Mouse (Mus musculus) thymus, postnatal 25 days (tissue): ENCODE measurements at regions not wholly inside any gene's neighbourhood (a gene's known extent, or its start where the extent isn't known, plus 50 kb on each side); places are given as distances from the start of the nearest gene placed in this dataset.

Experiments used
- DNase-seq: peaks from one replicate; pipeline ENCODE4 v3.0.0; 2022

GRCm38 (mm10) chr15:11774717-11775116 is 132.4 kb downstream of the Npr3 start:
- DNase-seq = no peak

GRCm38 (mm10) chr15:11770596-11770995 is 136.5 kb downstream of the Npr3 start:
- no peak for DNase-seq

GRCm38 (mm10) chr15:11757963-11758362 is 149.1 kb downstream of the Npr3 start:
- no peak for DNase-seq

GRCm38 (mm10) chr15:11756786-11757185 is 150.3 kb downstream of the Npr3 start:
- no peak for DNase-seq

GRCm38 (mm10) chr15:11753216-11753615 is 153.9 kb downstream of the Npr3 start:
- DNase-seq = no peak

GRCm38 (mm10) chr15:11750893-11751292 is 156.2 kb downstream of the Npr3 start:
- no peak for DNase-seq

DNA sequence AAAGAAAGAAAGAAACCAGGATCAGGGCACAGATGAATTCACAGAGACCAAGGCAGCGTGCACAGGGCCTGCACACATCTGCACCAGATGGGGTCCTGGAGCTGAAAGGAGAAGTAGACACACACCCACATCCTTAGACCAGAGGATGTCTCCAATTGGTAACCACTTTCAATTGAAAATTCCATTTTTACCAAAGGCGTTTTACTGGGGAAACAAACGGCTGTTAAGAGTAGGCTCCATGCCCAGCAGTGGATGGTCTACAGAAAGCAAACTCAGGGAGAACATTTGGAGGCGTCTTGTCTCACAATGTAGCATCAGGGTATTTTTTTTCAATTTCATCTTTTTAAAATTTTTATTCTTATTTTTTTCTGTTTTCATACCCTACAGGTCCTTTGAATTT is 157.6 kb downstream of the Npr3 start:
- no peak for DNase-seq

GRCm38 (mm10) chr15:11748306-11748705 is 158.8 kb downstream of the Npr3 start:
- no peak for DNase-seq

GRCm38 (mm10) chr15:11746754-11747153 is 160.3 kb downstream of the Npr3 start:
- no peak for DNase-seq

DNA sequence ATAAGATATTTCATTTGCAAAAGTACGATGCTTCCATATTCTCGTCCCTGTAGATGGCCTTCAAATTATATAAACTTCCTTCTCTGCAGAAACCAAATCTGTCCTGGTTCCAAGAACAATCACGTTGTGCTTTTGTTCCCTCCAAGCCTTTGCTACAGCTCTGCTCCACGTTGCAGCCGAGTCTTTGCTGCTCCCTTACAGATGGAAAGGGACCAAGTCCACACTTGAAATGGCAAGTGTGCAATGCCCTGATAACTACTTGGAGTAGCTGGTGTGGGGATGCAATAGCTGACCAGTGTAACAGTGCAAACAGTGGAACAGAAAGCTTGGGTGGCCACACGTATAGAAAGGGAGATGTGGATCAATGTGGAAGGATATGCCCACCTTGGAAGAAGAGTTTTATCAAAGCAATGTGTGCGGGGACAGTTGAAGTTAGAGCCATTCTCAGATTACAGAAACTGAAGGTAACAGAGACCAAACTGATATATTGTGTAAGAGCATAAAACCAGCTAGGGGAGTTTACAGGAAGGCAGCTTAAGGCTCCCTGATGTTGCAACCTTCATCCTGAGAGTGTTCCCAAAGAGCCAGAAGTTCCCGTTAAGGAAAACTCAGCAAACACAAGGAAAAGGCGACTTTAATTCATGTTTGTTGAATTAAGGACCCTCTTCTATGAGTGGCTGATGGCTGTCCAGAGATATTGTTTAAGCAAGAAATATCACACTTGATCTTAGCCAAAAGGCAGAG is 161.3 kb downstream of the Npr3 start:
- no peak for DNase-seq

GRCm38 (mm10) chr15:11744903-11745302 is 162.2 kb downstream of the Npr3 start:
- DNase-seq = no peak

DNA sequence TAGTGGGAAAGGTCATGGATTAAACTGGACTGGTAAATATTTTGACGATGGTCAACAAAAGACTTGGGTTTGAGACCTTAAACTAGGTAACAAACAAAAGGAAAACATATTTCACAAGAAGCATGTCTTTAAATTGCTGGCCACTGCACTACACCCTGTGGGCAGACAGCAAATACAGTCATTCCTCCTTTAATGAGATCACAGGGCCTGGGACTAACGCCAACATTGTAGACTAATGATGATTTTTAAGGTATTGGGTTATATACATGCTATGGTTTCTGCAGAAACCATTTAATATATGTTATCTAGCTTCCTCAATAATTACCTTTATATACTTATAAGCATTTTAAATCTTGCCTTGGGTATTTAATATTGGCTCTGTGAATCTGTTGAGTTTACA is 162.8 kb downstream of the Npr3 start:
- no peak for DNase-seq

- DNase-seq = no peak
Measured at GRCm38 (mm10) chr15:11742820-11743219, 164.3 kb downstream of the Npr3 start.

- DNase-seq = no peak
Measured at GRCm38 (mm10) chr15:11742346-11742729, 164.7 kb downstream of the Npr3 start.

DNA sequence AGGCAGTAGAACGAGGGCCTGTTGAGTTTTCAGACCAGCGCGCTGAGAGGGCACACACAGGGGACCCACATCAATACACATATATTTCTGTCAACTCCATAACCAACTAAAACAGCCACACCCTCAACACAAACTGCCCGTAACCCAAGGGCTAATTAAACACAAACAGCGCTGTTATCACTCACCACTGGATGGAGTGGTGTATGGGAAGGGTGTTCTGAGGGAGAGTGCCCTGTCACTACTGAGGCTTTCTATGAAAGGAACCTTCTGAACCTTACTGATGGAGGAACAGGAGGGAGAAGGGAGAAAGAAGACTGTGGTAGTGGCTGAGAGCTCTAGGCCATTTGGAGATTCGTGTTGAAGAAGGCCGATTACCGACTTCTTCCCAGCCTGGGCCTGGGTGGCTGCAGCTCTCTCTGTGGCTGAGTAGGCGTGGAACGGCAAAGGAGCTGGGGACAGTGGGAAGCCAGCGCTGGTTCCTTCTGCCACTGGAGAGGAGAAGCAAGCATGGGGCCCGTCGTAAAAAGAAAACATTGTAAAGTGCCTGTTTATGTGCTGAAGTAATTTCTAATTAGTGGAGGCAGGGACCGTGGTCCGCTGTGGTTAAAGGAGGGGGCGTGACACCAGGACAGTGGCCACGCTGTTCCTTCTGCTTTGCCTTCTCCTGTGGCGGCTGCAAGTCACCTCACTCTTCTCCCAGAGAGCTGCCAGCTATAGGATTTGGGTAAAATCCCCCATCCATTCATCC is 165.3 kb downstream of the Npr3 start:
- DNase-seq = no peak

DNA sequence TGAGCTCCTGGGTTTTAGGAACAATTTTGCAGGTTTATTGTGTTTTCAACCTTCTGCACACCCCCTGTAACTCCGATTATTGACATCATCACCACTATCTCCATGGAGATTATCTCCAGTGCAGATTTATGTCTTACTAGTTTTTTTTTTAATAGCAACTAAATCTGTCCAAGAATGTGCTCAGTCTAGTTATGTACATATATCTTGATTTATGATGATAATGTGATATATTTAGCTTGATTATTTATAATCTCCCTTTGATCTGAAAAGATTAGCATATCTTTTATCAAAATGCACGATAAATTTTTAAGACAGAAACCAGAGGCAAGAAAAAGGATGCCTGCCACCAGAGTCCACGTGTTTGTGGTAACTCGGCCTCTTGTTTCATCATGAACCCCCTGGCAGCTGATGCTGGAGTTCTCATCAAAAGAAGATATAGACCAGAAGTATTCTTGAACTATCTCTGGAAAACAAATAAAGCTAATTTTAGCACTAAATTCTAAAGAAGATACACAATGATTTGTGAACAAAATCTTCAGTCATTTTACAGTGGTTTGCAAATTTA is 169.6 kb downstream of the Npr3 start:
- no peak for DNase-seq

DNA sequence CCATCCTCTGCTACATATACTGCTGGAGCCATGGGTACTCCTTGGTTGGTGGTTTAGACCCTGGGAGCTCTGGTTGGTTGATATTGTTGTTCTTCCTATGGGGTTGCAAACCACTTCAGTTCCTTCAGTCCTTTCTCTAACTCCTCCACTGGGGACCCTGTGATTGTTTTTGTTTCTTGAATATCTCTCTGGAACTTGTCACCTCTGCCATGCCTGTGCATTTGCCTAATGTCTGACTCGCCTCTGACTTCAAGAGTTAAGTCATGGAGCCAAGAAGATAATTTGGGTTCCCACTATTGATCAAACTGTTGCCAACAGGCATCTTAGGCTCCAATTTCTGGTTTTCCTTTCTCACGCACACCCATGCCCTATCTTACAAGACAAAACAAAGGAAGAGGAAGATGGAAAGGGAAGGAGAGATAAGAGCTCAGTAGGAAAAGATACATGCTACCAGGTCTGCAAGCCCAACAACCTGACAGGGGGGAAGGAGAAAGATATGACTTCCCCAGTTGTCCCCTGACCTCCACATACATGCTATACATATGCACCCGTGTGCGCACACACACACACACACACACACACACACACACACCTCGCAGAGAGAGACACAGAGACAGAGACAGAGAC is 172.3 kb downstream of the Npr3 start:
- DNase-seq = no peak

GRCm38 (mm10) chr15:11729381-11729780 is 177.7 kb downstream of the Npr3 start:
- no peak for DNase-seq

DNA sequence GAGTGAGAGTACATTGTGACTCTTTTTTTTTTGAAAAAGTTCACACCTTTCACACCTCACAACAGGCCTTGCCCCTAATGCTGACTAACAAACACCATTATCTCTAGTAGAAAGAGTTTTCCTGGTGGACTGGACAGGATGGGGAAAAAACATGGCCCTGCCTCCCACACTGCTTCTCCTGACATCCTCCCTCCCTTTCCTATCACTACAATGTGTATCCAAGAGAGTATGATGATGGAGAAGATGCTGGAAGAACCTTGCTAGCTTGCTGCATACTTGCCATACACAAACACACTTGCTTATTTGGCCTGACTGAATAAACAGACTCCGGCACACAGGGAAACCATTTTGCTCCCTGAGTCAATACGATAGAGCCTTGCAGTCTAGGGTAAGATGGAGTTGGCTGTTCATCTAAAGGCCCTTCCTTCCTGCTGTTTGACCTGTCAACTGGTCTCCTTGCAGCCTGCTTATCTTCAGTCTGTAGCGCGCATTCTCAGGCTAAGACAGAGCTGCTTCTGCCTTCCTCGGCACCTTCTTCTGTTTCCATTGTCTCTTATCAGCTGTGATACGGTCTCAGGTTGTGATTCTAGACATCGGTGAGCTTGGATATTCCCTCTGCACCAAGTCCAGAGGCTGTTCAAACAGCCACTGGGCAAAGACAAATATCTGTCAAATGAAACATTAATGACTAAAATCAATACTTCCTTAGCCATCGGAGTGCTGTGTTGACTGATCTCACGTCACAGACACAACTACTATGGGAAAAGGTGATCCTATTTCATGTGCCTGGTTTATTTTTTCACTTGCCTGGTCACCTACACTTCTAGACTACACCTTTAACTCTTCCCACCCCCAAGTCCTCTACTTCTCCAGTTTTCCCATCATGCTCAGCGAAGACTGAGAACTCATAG is 181.2 kb downstream of the Npr3 start:
- no peak for DNase-seq

GRCm38 (mm10) chr15:11720645-11721044 is 186.4 kb downstream of the Npr3 start:
- DNase-seq = no peak

DNA sequence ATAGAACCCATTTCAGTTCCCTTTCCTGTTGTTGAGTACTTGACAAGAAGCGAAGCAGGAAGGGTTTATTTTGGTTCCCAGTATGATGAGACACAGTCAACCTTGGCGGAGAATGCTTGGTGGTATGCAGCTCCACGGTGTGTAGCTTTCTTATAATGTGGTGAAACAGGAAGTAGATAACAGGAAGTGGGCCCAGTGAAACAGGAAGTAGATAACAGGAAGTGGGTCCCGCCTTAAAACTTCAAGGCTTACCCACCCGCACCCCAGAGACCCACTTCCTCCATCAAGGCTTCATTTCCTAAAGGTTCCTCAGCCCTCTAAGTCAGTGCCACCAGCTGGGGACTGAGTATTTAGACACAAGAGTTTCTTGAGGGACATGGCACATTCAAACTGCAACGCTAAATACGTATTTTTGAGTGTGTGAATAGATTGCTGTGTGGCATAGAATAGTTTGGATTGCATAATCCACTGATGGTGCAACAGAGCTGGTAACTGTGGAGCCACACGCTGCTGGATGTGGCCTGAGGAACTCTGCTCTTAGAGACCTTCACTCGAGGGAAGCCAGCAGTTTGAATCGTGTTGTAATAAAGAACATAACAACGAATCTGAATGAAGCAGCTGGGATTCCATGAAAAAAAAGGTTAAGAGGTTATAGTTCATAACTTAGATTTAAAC is 190.8 kb downstream of the Npr3 start:
- peak; percentile 6 for DNase-seq
